Mouse (Mus musculus) midbrain, embryonic 15.5 days (tissue): ENCODE measurements around the gene Lhx5. TPM values are rescaled to one million over a fixed set of nuclear protein-coding genes. Genes with fewer than 3 reads are reported as not detected.

Experiments used
- ATAC-seq: fragments of 200-750 bp; cut with Nextera tagmentation; replicated peaks from 2 replicates; pipeline ENCODE4 v1.8.0; 2017; ENCODE audit warnings: moderate TSS enrichment
- H3K27ac ChIP-seq: fragments of 300-500 bp; sonication (generic); 2 replicates; pipeline ENCODE4 v1.5.1; 2015; ENCODE audit warnings: mild to moderate bottlenecking, inconsistent platforms
- H3K27me3 ChIP-seq: fragments of 300-500 bp; sonication (generic); replicated peaks from 2 replicates; pipeline ENCODE4 v1.6.1; 2015; ENCODE audit warnings: inconsistent platforms
- H3K36me3 ChIP-seq: fragments of 300-500 bp; sonication (generic); replicated peaks from 2 replicates; pipeline ENCODE4 v1.6.1; 2015; ENCODE audit warnings: inconsistent platforms
- H3K4me1 ChIP-seq: fragments of 300-500 bp; sonication (generic); 2 replicates; pipeline ENCODE4 v1.6.1; 2015; ENCODE audit warnings: inconsistent platforms
- H3K4me2 ChIP-seq: fragments of 300-500 bp; sonication (generic); 2 replicates; pipeline ENCODE4 v1.6.1; 2015; ENCODE audit warnings: inconsistent platforms, mild to moderate bottlenecking, moderate library complexity
- H3K4me3 ChIP-seq: fragments of 300-500 bp; sonication (generic); 2 replicates; pipeline ENCODE4 v1.5.1; 2015; ENCODE audit warnings: mild to moderate bottlenecking, inconsistent platforms
- H3K9ac ChIP-seq: fragments of 300-500 bp; sonication (generic); 2 replicates; pipeline ENCODE4 v1.6.1; 2015; ENCODE audit warnings: mild to moderate bottlenecking, inconsistent platforms
- H3K9me3 ChIP-seq: fragments of 300-500 bp; sonication (generic); 2 replicates; pipeline ENCODE4 v1.6.1; 2016; ENCODE audit warnings: inconsistent platforms
- WGBS: fragments of 180-500 bp; shearing (Covaris S2); methylation state at CpG from one replicate; pipeline ENCODE4 v1.1.7; 2015; ENCODE audit warnings: mixed read lengths; 5-methylcytosine and 5-hydroxymethylcytosine counted together
- polyA plus RNA-seq: library from polyadenylated mRNA; unstranded; fragments of >200 nt; fragmentation: Nextera tagmentation; extraction: Ambion mirVana; gene quantifications from 2 replicates; pipeline ENCODE4 v1.2.1, GENCODE M21; 2015

The Lhx5 gene
- polyA plus RNA-seq, 1 experiment from 2014 or later, result 41.5 TPM

GRCm38 (mm10) chr5:120424039-120424438 is 7.5 kb upstream of the Lhx5 start:
- H3K4me3 ChIP-seq, result peak overlapping the region; percentile 36

DNA sequence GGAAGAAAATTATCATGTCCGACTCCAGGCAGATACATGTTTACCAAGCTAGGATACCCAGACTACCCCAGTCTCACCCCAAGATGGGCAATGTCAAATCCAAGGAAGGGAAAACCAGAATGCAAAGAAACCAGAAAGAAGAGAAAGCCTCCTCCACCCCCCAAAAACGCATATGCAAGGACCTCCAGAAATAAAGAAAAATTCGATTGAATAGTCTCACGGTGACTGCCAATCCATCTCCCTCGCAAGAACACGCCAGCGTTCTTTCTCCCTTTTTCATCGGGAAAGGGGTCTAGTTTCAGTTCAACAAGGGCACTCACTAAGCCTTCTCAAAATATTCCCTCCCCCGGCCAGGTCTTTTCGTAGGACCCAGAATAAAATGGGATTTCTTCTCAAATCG is 6.8 kb upstream of the Lhx5 start:
- Histone ChIP-seq H3K9me3 (no peaks in the 10 kb centered on the region), H3K27ac (peak overlapping the region; percentile 88), H3K4me3 (peak overlapping the region; percentile 36), H3K4me1 (peaks cover 22% of the 10 kb centered on the region), H3K27me3 (peaks cover 39% of the 10 kb centered on the region), H3K36me3 (no peaks in the 10 kb centered on the region), H3K9ac (peak overlapping the region; percentile 50), H3K4me2 (peak overlapping the region; percentile 51)
- WGBS, result 1% methylated on average over 11 of the region's 11 CpGs
- ATAC-seq, result no peak

More at GRCm38 (mm10) chr5:120424039-120424438, 7.5 kb upstream of the Lhx5 start:
- Histone ChIP-seq H3K27me3 (peaks cover 35% of the 10 kb centered on the region), H3K4me2 (peak overlapping the region; percentile 51), H3K27ac (peak overlapping the region; percentile 88), H3K36me3 (no peaks in the 10 kb centered on the region), H3K4me1 (peaks cover 22% of the 10 kb centered on the region), H3K9me3 (no peaks in the 10 kb centered on the region), H3K9ac (peak overlapping the region; percentile 50)
- 1% methylated on average over 19 of the region's 19 CpGs for WGBS
- ATAC-seq, result no peak

DNA sequence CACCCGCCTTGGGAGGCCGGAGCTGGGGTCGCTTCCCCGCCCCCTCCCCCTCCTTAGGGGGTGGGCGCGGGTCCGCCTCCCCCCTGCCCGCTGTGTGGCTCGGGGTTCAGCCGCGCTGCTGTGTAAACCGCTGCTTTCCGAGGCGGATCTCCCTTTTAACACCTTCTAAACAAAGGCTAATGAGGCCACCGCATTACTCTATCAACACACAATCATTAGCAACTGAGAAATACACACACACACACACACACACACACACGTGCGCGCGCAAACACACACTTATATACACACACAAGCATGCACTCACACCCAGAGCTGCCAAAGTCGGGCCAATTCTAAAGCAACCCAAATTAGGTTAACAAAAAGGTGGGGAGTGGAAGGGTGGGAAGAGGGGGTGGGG is 5.8 kb upstream of the Lhx5 start:
- ATAC-seq, result no peak
- WGBS, result 0% methylated on average over 20 of the region's 20 CpGs

GRCm38 (mm10) chr5:120426572-120426971 is 4.9 kb upstream of the Lhx5 start:
- WGBS, result 1% methylated on average over 10 of the region's 10 CpGs
- peak overlapping the region; percentile 88 for H3K27ac ChIP-seq
- no peaks in the 10 kb centered on the region for H3K9me3 ChIP-seq
- H3K4me1 ChIP-seq, result peaks cover 17% of the 10 kb centered on the region
- no peak for ATAC-seq
- H3K36me3 ChIP-seq, result no peaks in the 10 kb centered on the region
- H3K4me2 ChIP-seq, result peak overlapping the region; percentile 53
- peak overlapping the region; percentile 35 for H3K4me3 ChIP-seq
- peak overlapping the region; percentile 50 for H3K9ac ChIP-seq
- peaks cover 48% of the 10 kb centered on the region for H3K27me3 ChIP-seq

More for the DNA sequence above, 5.8 kb upstream of the Lhx5 start:
- peak overlapping the region; percentile 36 for H3K4me3 ChIP-seq
- peaks cover 22% of the 10 kb centered on the region for H3K4me1 ChIP-seq
- peaks cover 47% of the 10 kb centered on the region for H3K27me3 ChIP-seq
- H3K9me3 ChIP-seq, result no peaks in the 10 kb centered on the region
- peak overlapping the region; percentile 50 for H3K9ac ChIP-seq
- H3K4me2 ChIP-seq, result peak overlapping the region; percentile 51
- H3K36me3 ChIP-seq, result no peaks in the 10 kb centered on the region
- peak overlapping the region; percentile 88 for H3K27ac ChIP-seq

GRCm38 (mm10) chr5:120427451-120427938 is 4.0 kb upstream of the Lhx5 start:
- Histone ChIP-seq H3K9me3 (no peaks in the 10 kb centered on the region), H3K4me3 (peak overlapping the region; percentile 35), H3K9ac (peak overlapping the region; percentile 50), H3K27me3 (peaks cover 48% of the 10 kb centered on the region), H3K4me1 (peaks cover 18% of the 10 kb centered on the region), H3K27ac (peak overlapping the region; percentile 88), H3K4me2 (peak overlapping the region; percentile 53), H3K36me3 (no peaks in the 10 kb centered on the region)
- WGBS, result 1% methylated on average over 33 of the region's 33 CpGs
- no peak for ATAC-seq

- Histone ChIP-seq H3K4me3 (peak overlapping the region; percentile 35), H3K4me1 (peaks cover 18% of the 10 kb centered on the region), H3K9ac (peak overlapping the region; percentile 50), H3K4me2 (peak overlapping the region; percentile 53), H3K36me3 (no peaks in the 10 kb centered on the region), H3K9me3 (no peaks in the 10 kb centered on the region), H3K27me3 (peaks cover 42% of the 10 kb centered on the region), H3K27ac (peak overlapping the region; percentile 88)
- WGBS, result 1% methylated on average over 21 of the region's 21 CpGs
- no peak for ATAC-seq
Observed at GRCm38 (mm10) chr5:120428189-120428838, 3.2 kb upstream of the Lhx5 start.

DNA sequence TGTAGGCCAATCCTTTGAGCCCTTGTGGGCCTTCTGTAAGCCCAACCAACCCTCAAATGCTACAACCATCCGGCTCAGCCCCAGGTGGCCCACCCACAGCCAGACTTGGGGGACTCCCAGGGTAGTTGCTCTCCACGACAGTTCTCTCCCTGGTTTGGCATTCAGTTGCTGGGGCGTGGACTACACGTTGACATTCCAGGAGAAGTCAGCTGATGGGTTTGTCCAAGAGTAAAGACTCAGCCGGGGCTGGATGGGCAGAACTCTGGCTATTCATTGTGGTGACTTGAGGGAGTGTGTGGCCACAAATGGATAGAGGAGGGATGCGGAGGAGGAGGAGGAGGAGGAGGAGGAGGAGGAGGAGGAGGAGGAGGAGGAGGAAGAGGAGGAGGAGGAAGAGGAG is 2.5 kb upstream of the Lhx5 start:
- H3K9ac ChIP-seq, result peak overlapping the region; percentile 50
- ATAC-seq, result no peak
- H3K4me1 ChIP-seq, result peaks cover 18% of the 10 kb centered on the region
- H3K36me3 ChIP-seq, result no peaks in the 10 kb centered on the region
- peak overlapping the region; percentile 88 for H3K27ac ChIP-seq
- H3K27me3 ChIP-seq, result peaks cover 46% of the 10 kb centered on the region
- peak overlapping the region; percentile 54 for H3K4me2 ChIP-seq
- H3K4me3 ChIP-seq, result peak overlapping the region; percentile 35
- WGBS, result 7% methylated on average over 5 of the region's 6 CpGs
- H3K9me3 ChIP-seq, result no peaks in the 10 kb centered on the region

DNA sequence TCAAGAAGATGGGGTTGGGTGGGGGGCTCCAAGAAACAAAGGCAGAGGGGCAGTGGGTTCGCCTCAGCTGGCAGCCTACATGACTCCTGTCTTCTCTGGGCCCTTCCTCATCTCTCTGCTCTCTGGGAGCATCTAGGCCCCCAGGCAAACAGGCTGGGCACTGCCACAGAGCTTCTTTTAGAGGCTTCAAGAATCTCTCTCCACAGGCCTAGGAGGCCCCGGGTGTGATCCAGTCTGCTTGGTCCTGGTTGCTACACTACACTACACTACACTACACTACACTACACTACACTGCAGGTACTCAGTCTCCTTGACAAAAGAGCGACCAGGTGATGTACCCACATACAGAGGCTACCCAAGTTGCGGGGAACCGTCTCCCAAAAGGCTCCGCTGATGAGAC is 1.8 kb upstream of the Lhx5 start:
- peaks cover 54% of the 10 kb centered on the region for H3K27me3 ChIP-seq
- H3K4me1 ChIP-seq, result peaks cover 18% of the 10 kb centered on the region
- H3K9ac ChIP-seq, result peak overlapping the region; percentile 52
- H3K4me2 ChIP-seq, result peak overlapping the region; percentile 54
- H3K4me3 ChIP-seq, result peak overlapping the region; percentile 46
- H3K27ac ChIP-seq, result peak overlapping the region; percentile 77
- no peaks in the 10 kb centered on the region for H3K9me3 ChIP-seq
- ATAC-seq, result no peak
- 12% methylated on average over 6 of the region's 6 CpGs for WGBS
- H3K36me3 ChIP-seq, result no peaks in the 10 kb centered on the region

DNA sequence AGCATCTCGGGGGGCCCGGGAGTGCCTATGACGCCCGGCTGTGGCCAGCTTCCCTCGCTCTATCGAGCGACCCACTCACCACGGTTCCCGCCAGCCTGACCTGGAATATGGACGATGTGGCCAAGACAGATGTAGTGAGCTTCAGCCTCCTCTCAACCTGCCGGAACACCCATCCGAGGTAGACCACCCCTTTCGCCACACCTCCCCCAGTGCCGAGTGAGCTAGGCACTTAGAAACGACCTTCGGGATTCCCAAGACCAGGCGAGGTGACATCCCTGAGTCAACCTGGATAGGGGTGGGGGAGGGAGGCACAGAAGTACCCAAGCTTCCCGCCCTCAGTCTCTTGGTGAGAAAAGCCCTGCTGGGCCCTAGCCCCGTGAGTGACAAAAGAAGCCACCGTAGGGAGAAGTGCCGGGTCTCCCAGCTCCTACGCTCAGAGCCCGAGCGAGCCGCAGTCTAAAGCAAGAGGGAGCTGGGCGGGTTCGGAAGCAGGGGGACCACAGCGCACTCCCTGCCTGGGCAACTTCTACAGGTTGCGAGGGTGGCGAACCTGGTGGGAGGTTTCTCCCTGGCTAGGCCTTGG is 407 bp upstream of the Lhx5 start:
- Histone ChIP-seq H3K27me3 (peaks cover 60% of the 10 kb centered on the region), H3K27ac (peak overlapping the region; percentile 81)

DNA sequence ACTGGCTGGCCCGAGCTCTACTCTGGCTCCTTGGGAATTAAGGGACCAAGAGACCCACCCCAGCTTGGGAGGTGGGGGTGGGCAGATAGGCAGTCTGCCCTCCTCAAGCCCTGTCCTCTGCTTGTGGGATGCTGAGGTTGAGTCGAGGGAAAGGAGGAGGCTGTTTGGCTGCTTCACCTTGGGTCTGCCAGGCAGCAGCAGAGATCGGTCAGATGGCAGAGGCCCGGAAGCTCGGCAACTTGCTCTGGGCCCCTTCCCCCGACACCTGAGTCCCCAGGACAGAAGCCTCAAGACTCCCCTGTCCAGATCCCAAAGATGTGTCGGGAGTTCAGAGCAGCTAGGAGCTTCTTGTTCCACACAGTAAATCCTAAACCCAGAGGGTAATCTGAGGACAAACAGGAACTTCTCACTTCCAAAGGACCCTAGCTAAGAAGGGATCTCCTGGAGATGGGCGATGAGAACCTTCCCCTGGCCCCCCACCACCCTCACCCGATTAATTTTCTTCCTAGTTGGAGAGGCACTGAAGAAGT is 1.1 kb downstream of the Lhx5 start:
- 1% methylated on average over 9 of the region's 9 CpGs for WGBS
- no peak for ATAC-seq
- H3K4me3 ChIP-seq, result peak overlapping the region; percentile 46
- peaks cover 64% of the 10 kb centered on the region for H3K27me3 ChIP-seq
- no peaks in the 10 kb centered on the region for H3K36me3 ChIP-seq
- peak overlapping the region; percentile 81 for H3K27ac ChIP-seq
- H3K4me2 ChIP-seq, result peak overlapping the region; percentile 54
- H3K9me3 ChIP-seq, result no peaks in the 10 kb centered on the region
- H3K4me1 ChIP-seq, result peaks cover 24% of the 10 kb centered on the region
- H3K9ac ChIP-seq, result peak overlapping the region; percentile 60

More for the DNA sequence above, 407 bp upstream of the Lhx5 start:
- no peaks in the 10 kb centered on the region for H3K36me3 ChIP-seq
- no peaks in the 10 kb centered on the region for H3K9me3 ChIP-seq
- H3K9ac ChIP-seq, result peak overlapping the region; percentile 56
- peak overlapping the region; percentile 54 for H3K4me2 ChIP-seq
- WGBS, result 1% methylated on average over 30 of the region's 30 CpGs
- ATAC-seq, result no peak
- peaks cover 21% of the 10 kb centered on the region for H3K4me1 ChIP-seq
- H3K4me3 ChIP-seq, result peak overlapping the region; percentile 46

- under 1% methylated on average over 13 of the region's 13 CpGs for WGBS
Observed at GRCm38 (mm10) chr5:120433135-120433760, 1.7 kb downstream of the Lhx5 start.

DNA sequence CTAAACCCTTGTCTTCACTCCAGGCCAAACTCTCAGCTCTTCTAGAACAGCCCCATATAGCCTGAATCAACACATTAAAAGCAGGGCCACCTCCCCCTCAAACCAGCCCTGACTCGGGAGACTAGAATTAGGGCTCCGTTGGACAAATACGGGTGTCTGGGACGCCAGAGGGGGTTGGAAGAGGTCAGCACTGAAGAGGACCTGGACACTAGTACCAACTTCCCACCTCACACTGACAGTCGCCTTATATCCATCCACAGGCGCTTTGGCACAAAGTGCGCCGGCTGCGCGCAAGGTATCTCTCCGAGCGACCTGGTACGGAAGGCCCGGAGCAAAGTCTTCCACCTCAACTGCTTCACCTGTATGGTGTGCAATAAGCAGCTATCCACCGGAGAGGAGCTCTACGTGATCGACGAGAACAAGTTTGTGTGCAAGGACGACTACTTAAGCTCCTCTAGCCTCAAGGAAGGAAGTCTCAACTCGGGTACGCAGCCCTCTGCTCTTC is 2.8 kb downstream of the Lhx5 start:
- peaks cover 58% of the 10 kb centered on the region for H3K27me3 ChIP-seq

More at GRCm38 (mm10) chr5:120433135-120433760, 1.7 kb downstream of the Lhx5 start:
- no peaks in the 10 kb centered on the region for H3K9me3 ChIP-seq
- peaks cover 24% of the 10 kb centered on the region for H3K4me1 ChIP-seq
- ATAC-seq, result no peak
- H3K36me3 ChIP-seq, result no peaks in the 10 kb centered on the region
- peak overlapping the region; percentile 81 for H3K27ac ChIP-seq
- H3K27me3 ChIP-seq, result peaks cover 60% of the 10 kb centered on the region
- peak overlapping the region; percentile 60 for H3K9ac ChIP-seq
- peak overlapping the region; percentile 54 for H3K4me2 ChIP-seq
- peak overlapping the region; percentile 46 for H3K4me3 ChIP-seq

More for the DNA sequence above, 2.8 kb downstream of the Lhx5 start:
- Histone ChIP-seq H3K4me2 (peak overlapping the region; percentile 54), H3K4me1 (peaks cover 23% of the 10 kb centered on the region), H3K4me3 (peak overlapping the region; percentile 46), H3K36me3 (no peaks in the 10 kb centered on the region), H3K9me3 (no peaks in the 10 kb centered on the region), H3K9ac (peak overlapping the region; percentile 60), H3K27ac (peak overlapping the region; percentile 81)
- 2% methylated on average over 21 of the region's 21 CpGs for whole genome bisulfite sequencing
- ATAC-seq, result no peak
